Mouse (Mus musculus): ENCODE results near the gene Syngr4. TPM values are rescaled to one million over a fixed set of nuclear protein-coding genes. Genes with fewer than 3 reads are reported as not detected.

Gene Syngr4
- not detected for polyA plus RNA-seq (2014; fragmentation: Illumina TruSeq; extraction: RNeasy Lipid Tissue Mini Kit (QIAGEN cat#74804); ENCODE audit: low read depth, low replicate concordance)

DNA sequence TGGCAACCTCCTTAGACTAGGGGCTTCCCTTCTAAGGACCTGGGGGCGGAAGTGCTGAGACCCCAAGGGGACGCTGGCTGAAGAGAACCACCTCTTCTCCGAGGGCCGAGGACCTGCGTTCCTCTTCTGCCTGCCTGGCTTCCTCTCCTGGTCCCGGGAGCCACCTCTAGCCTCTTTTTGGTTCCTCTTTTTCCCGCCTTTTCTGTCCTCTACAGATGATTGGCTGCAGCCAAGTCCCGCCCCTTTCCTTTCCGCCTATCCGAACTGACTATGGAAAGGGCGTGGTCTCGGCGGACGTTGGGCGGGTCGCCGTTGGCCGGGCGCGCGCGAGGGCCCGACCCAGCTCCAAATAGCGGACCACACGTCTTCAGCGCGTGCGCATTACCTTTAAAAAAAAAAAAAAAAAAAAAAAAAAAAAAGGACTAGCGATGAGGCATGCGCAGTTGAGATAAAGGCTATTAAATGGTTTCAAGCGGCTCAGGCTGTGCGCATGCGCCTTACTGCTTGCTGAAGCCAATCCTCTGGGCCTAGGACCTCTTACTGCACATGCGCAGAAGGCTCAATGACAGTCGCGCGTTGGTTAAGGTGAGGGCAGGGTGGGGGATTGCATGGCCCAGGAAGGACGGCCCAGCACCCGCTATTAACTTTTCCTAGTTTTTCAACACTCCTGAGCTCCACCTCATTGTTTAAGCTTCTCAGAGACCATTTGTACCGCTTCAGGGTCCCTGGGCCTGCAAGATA, at the start of gene Syngr4, which contains the start of gene Tmem143:
TSS of gene Syngr4 (minus strand) at position 198 of the 741 bp plus-strand sequence.
TSS of gene Tmem143 (plus strand) at position 425 of the 741 bp plus-strand sequence.

DNA sequence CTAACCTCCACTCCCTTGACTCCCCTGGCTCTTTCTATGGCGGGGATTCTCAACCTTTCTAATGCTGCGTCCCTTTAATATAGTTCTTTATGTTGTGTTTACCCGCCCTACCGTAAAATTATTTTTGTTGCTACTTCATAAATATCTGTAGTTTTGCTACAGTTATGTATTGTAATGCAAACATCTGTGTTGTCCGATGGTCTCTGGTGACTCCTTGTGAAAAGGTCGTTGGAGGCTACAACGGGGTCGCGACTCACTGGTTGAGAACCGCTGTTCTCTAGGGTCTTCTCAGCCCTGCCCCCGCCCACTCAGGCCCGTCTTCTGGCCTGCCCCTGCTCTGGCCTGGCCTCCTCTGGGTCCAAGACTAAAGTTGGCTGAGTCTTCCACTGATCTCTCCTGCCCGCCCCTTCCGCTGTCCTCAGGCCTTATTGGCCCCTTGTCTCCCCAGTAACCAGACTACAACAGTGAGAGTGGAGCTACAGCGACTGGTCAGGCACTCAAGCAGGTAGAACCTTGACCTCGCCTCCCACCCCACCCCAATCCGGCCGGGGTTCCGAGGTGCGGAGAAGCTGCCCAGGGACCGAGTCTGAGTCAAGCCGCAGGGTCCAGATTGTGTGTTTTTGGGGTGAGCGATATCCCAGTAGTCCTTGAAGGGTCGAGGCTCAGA, 27.4 kb upstream of the Syngr4 start, which contains the start of gene Ccdc114:
TSS of gene Ccdc114 (plus strand) at position 311 of the 667 bp plus-strand sequence.

GRCm38 (mm10) chr7:45921242-45921621, 24.7 kb upstream of the Syngr4 start, which contains the start of gene Emp3:
Gene Emp3, minus strand, starts transcription at chr7:45921404.

GRCm38 (mm10) chr7:45878278-45878677, 18.2 kb downstream of the Syngr4 start, which contains the start of gene Grin2d:
Gene Grin2d, minus strand, starts transcription at chr7:45878378.

GRCm38 (mm10) chr7:45872624-45873023, 23.9 kb downstream of the Syngr4 start, which contains the start of gene Kdelr1:
Gene Kdelr1, plus strand, starts transcription at chr7:45872772.

Other genes with a start within 250 kb of the Syngr4 start
- not detected for gene Fut2, start 230.3 kb downstream of the Syngr4 start, polyA plus RNA-seq (2014; fragmentation: Illumina TruSeq; extraction: RNeasy Lipid Tissue Mini Kit (QIAGEN cat#74804); ENCODE audit: low read depth, low replicate concordance)
- gene Ntn5, start 212.7 kb downstream of the Syngr4 start, polyA plus RNA-seq (2014; fragmentation: Illumina TruSeq; extraction: RNeasy Lipid Tissue Mini Kit (QIAGEN cat#74804); ENCODE audit: low read depth, low replicate concordance), result not detected
- gene Sec1, start 202.3 kb downstream of the Syngr4 start, polyA plus RNA-seq (2014; fragmentation: Illumina TruSeq; extraction: RNeasy Lipid Tissue Mini Kit (QIAGEN cat#74804); ENCODE audit: low read depth, low replicate concordance), result not detected
- 0.93 TPM for gene Car11, start 196.9 kb downstream of the Syngr4 start, polyA plus RNA-seq (2014; fragmentation: Illumina TruSeq; extraction: RNeasy Lipid Tissue Mini Kit (QIAGEN cat#74804); ENCODE audit: low read depth, low replicate concordance)
- gene Dbp, start 191.6 kb downstream of the Syngr4 start, polyA plus RNA-seq (2014; fragmentation: Illumina TruSeq; extraction: RNeasy Lipid Tissue Mini Kit (QIAGEN cat#74804); ENCODE audit: low read depth, low replicate concordance), result 9.2 TPM
- not detected for gene Rpl18, start 181.3 kb downstream of the Syngr4 start, polyA plus RNA-seq (2014; fragmentation: Illumina TruSeq; extraction: RNeasy Lipid Tissue Mini Kit (QIAGEN cat#74804); ENCODE audit: low read depth, low replicate concordance)
- gene Sphk2, start 178.7 kb downstream of the Syngr4 start, polyA plus RNA-seq (2014; fragmentation: Illumina TruSeq; extraction: RNeasy Lipid Tissue Mini Kit (QIAGEN cat#74804); ENCODE audit: low read depth, low replicate concordance), result 0.82 TPM
- not detected for gene Fam83e, start 175.5 kb downstream of the Syngr4 start, polyA plus RNA-seq (2014; fragmentation: Illumina TruSeq; extraction: RNeasy Lipid Tissue Mini Kit (QIAGEN cat#74804); ENCODE audit: low read depth, low replicate concordance)
- gene Spaca4, start 170.9 kb downstream of the Syngr4 start, polyA plus RNA-seq (2014; fragmentation: Illumina TruSeq; extraction: RNeasy Lipid Tissue Mini Kit (QIAGEN cat#74804); ENCODE audit: low read depth, low replicate concordance), result not detected
- not detected for gene Lmtk3, start 113.0 kb downstream of the Syngr4 start, polyA plus RNA-seq (2014; fragmentation: Illumina TruSeq; extraction: RNeasy Lipid Tissue Mini Kit (QIAGEN cat#74804); ENCODE audit: low read depth, low replicate concordance)
- not detected for gene Sult2b1, start 112.0 kb downstream of the Syngr4 start, polyA plus RNA-seq (2014; fragmentation: Illumina TruSeq; extraction: RNeasy Lipid Tissue Mini Kit (QIAGEN cat#74804); ENCODE audit: low read depth, low replicate concordance)
- 25.3 TPM for gene Cyth2, start 82.1 kb downstream of the Syngr4 start, polyA plus RNA-seq (2014; fragmentation: Illumina TruSeq; extraction: RNeasy Lipid Tissue Mini Kit (QIAGEN cat#74804); ENCODE audit: low read depth, low replicate concordance)
- gene Kcnj14, start 71.9 kb downstream of the Syngr4 start, polyA plus RNA-seq (2014; fragmentation: Illumina TruSeq; extraction: RNeasy Lipid Tissue Mini Kit (QIAGEN cat#74804); ENCODE audit: low read depth, low replicate concordance), result not detected
- gene Grwd1, start 65.8 kb downstream of the Syngr4 start, polyA plus RNA-seq (2014; fragmentation: Illumina TruSeq; extraction: RNeasy Lipid Tissue Mini Kit (QIAGEN cat#74804); ENCODE audit: low read depth, low replicate concordance), result 1.9 TPM
- gene Kdelr1, start 23.9 kb downstream of the Syngr4 start, polyA plus RNA-seq (2014; fragmentation: Illumina TruSeq; extraction: RNeasy Lipid Tissue Mini Kit (QIAGEN cat#74804); ENCODE audit: low read depth, low replicate concordance), result 84.8 TPM
- not detected for gene Grin2d, start 18.3 kb downstream of the Syngr4 start, polyA plus RNA-seq (2014; fragmentation: Illumina TruSeq; extraction: RNeasy Lipid Tissue Mini Kit (QIAGEN cat#74804); ENCODE audit: low read depth, low replicate concordance)
- 4.7 TPM for gene Tmem143, start 227 bp upstream of the Syngr4 start, polyA plus RNA-seq (2014; fragmentation: Illumina TruSeq; extraction: RNeasy Lipid Tissue Mini Kit (QIAGEN cat#74804); ENCODE audit: low read depth, low replicate concordance)
- gene Emp3, start 24.7 kb upstream of the Syngr4 start, polyA plus RNA-seq (2014; fragmentation: Illumina TruSeq; extraction: RNeasy Lipid Tissue Mini Kit (QIAGEN cat#74804); ENCODE audit: low read depth, low replicate concordance), result 15.2 TPM
- 3.8 TPM for gene Ccdc114, start 27.4 kb upstream of the Syngr4 start, polyA plus RNA-seq (2014; fragmentation: Illumina TruSeq; extraction: RNeasy Lipid Tissue Mini Kit (QIAGEN cat#74804); ENCODE audit: low read depth, low replicate concordance)
- not detected for gene Abcc6, start 133.6 kb upstream of the Syngr4 start, polyA plus RNA-seq (2014; fragmentation: Illumina TruSeq; extraction: RNeasy Lipid Tissue Mini Kit (QIAGEN cat#74804); ENCODE audit: low read depth, low replicate concordance)
- gene Nomo1, start 137.0 kb upstream of the Syngr4 start, polyA plus RNA-seq (2014; fragmentation: Illumina TruSeq; extraction: RNeasy Lipid Tissue Mini Kit (QIAGEN cat#74804); ENCODE audit: low read depth, low replicate concordance), result 5.0 TPM
- gene Kcnj11, start 204.1 kb upstream of the Syngr4 start, polyA plus RNA-seq (2014; fragmentation: Illumina TruSeq; extraction: RNeasy Lipid Tissue Mini Kit (QIAGEN cat#74804); ENCODE audit: low read depth, low replicate concordance), result not detected